Mouse (Mus musculus): ENCODE measurements around the gene Olfr577. TPM values are rescaled to one million over a fixed set of nuclear protein-coding genes. Genes with fewer than 3 reads are reported as not detected.

Gene Olfr577
- not detected in 2 replicates for polyA plus RNA-seq (2015; fragmentation: Nextera tagmentation; extraction: Ambion mirVana)

DNA sequence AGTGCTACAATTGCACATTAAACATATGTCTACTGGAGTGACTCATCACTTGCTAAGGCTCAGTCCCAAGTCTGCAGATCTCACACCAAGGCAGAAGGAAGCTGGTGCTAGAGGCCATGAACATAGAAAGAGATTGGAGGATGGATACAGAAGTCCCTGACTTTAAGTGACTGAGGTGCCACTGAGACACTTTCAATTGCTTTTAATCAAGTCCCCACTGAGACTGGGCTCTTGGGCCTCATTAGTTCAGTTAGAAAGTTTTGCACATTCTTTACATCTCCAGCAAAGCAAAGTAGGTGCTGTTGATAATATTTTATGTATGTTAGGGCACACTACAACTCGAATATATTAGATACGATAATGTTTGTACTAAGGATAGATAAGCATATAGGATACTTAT lies at the start of gene Olfr577:
Olfr577 (minus strand) TSS at position 101 of the 400 bp plus-strand sequence.
- Histone ChIP-seq H3K36me3 (ENCODE audit: poor library complexity, severe bottlenecking) (no peaks in the 10 kb centered on the region), H3K27ac (no peak within 1 kb of the TSS), H3K9me3 (replicated peaks) (no peaks in the 10 kb centered on the region), H3K9ac (no peak within 1 kb of the TSS), H3K27me3 (no peaks in the 10 kb centered on the region), H3K4me2 (no peak within 1 kb of the TSS), H3K4me3 (no peak within 1 kb of the TSS), H3K4me1 (no peaks in the 10 kb centered on the region)
- ATAC-seq = no peak
- 92% methylated on average over 2 of the region's 2 CpGs for WGBS

- H3K27ac ChIP-seq = no peak within 1 kb of the TSS
- H3K4me2 ChIP-seq = no peak within 1 kb of the TSS
- no peaks in the 10 kb centered on the region for H3K4me1 ChIP-seq
- no peaks in the 10 kb centered on the region for H3K36me3 ChIP-seq (ENCODE audit: poor library complexity, severe bottlenecking)
- H3K9ac ChIP-seq = no peak within 1 kb of the TSS
- H3K27me3 ChIP-seq = no peaks in the 10 kb centered on the region
- H3K4me3 ChIP-seq = no peak within 1 kb of the TSS
- no peak for ATAC-seq
- WGBS = 78% methylated on average over 3 of the region's 3 CpGs
- no peaks in the 10 kb centered on the region for H3K9me3 ChIP-seq (replicated peaks)
Measured at GRCm38 (mm10) chr7:102989224-102989623, 13.5 kb upstream of the Olfr577 start, which contains the start of gene Olfr578. Gene Olfr578 (minus strand): TSS chr7:102989324.

- Histone ChIP-seq H3K4me1 (no peaks in the 10 kb centered on the region), H3K4me2 (no peak overlapping the region), H3K4me3 (no peak overlapping the region), H3K9ac (no peak overlapping the region), H3K27me3 (no peaks in the 10 kb centered on the region), H3K9me3 (replicated peaks) (no peaks in the 10 kb centered on the region), H3K36me3 (ENCODE audit: poor library complexity, severe bottlenecking) (no peaks in the 10 kb centered on the region), H3K27ac (no peak overlapping the region)
- ATAC-seq = no peak
- 48% methylated on average over 1 of the region's 1 CpGs for WGBS
Measured at GRCm38 (mm10) chr7:102974399-102974798, 1.3 kb downstream of the Olfr577 start.

- Histone ChIP-seq H3K27ac (no peak within 1 kb of the TSS), H3K4me1 (no peaks in the 10 kb centered on the region), H3K4me3 (no peak within 1 kb of the TSS), H3K9me3 (replicated peaks) (no peaks in the 10 kb centered on the region), H3K9ac (no peak within 1 kb of the TSS), H3K36me3 (ENCODE audit: poor library complexity, severe bottlenecking) (no peaks in the 10 kb centered on the region), H3K4me2 (no peak within 1 kb of the TSS), H3K27me3 (no peaks in the 10 kb centered on the region)
- 73% methylated on average over 2 of the region's 2 CpGs for WGBS
- no peak for ATAC-seq
Measured at GRCm38 (mm10) chr7:102962360-102962759, 13.4 kb downstream of the Olfr577 start, which contains the start of gene Olfr576. Gene Olfr576 (plus strand): TSS chr7:102962660.

DNA sequence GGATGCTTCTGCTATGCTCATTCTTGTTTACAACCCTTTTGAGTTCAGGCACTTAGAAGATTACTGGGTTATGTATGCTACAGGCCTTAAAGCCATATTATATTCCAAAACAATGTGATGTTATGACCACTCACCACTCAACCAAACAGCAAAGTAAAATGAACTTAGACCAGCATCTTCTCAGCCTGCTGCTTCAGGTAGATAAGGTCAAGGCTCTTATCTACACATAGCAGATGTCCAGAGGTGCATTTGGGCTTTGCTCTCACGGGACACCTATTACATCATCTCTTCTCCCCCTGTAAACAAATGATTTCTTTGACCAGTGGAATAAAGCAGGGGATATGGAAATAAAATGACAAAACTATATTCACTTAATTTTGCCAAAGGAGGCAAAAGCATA lies 17.1 kb downstream of the Olfr577 start, which contains the start of gene Olfr575:
Olfr575 (minus strand) TSS at position 183 of the 400 bp plus-strand sequence.
- no peak for ATAC-seq
- Histone ChIP-seq H3K27ac (no peak within 1 kb of the TSS), H3K4me2 (no peak within 1 kb of the TSS), H3K36me3 (ENCODE audit: poor library complexity, severe bottlenecking) (no peaks in the 10 kb centered on the region), H3K4me3 (no peak within 1 kb of the TSS), H3K27me3 (no peaks in the 10 kb centered on the region), H3K9ac (no peak within 1 kb of the TSS), H3K4me1 (no peaks in the 10 kb centered on the region), H3K9me3 (replicated peaks) (no peaks in the 10 kb centered on the region)
- 78% methylated on average over 1 of the region's 1 CpGs for WGBS

DNA sequence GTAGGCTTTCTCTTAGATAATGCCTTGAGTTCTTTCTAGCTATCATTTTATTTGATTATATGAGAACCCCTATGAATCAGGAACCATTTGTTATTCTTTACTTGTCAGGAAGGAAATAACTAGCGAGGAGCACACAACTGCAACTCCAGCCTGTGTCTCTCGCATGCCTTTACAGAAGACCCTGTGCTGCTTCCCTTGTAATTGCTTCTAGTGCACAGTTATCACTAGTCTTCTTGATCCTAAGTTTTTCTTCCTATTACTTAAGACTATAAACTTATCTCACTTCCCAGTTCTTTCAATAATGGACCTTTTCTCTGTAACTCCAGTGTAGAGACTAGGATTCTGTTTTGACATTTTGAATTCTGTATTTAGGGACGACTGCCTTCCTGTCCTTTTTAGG lies 17.6 kb downstream of the Olfr577 start:
- H3K27ac ChIP-seq = no peak overlapping the region
- WGBS = 80% methylated on average over 3 of the region's 3 CpGs
- no peak overlapping the region for H3K4me2 ChIP-seq
- no peaks in the 10 kb centered on the region for H3K4me1 ChIP-seq
- H3K9ac ChIP-seq = no peak overlapping the region
- no peak for ATAC-seq
- H3K4me3 ChIP-seq = no peak overlapping the region
- no peaks in the 10 kb centered on the region for H3K27me3 ChIP-seq
- no peaks in the 10 kb centered on the region for H3K36me3 ChIP-seq (ENCODE audit: poor library complexity, severe bottlenecking)
- no peaks in the 10 kb centered on the region for H3K9me3 ChIP-seq (replicated peaks)

GRCm38 (mm10) chr7:102950732-102951131 lies 25.0 kb downstream of the Olfr577 start:
- no peak overlapping the region for H3K9ac ChIP-seq
- no peak overlapping the region for H3K4me2 ChIP-seq
- no peaks in the 10 kb centered on the region for H3K27me3 ChIP-seq
- no peak overlapping the region for H3K4me3 ChIP-seq
- no peak overlapping the region for H3K27ac ChIP-seq
- H3K36me3 ChIP-seq (ENCODE audit: poor library complexity, severe bottlenecking) = no peaks in the 10 kb centered on the region
- ATAC-seq = no peak
- 74% methylated on average over 1 of the region's 1 CpGs for WGBS
- H3K9me3 ChIP-seq (replicated peaks) = no peaks in the 10 kb centered on the region
- H3K4me1 ChIP-seq = no peaks in the 10 kb centered on the region

DNA sequence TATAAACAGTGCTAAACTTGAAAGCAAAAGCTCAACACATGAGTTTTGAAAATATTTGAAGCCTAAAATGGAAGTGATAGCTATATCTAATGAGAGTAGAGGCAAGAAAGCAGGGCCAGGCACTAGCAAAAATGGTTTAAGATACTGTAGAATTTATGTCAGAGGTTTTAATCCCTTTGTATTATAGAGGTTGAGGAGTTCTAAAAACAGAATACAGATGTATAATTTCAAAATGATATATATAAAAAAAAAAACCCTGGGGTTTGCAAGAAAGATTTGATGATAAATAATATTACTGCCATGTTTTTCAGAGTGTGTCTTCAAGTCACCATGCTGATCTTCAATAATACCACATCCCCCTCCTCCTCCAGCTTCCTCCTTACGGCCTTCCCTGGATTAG lies 27.6 kb downstream of the Olfr577 start, which contains the start of gene Olfr574:
Olfr574 (plus strand) TSS at position 301 of the 400 bp plus-strand sequence.
- Histone ChIP-seq H3K4me2 (no peak within 1 kb of the TSS), H3K4me3 (no peak within 1 kb of the TSS), H3K36me3 (ENCODE audit: poor library complexity, severe bottlenecking) (no peaks in the 10 kb centered on the region), H3K9ac (no peak within 1 kb of the TSS), H3K4me1 (no peaks in the 10 kb centered on the region), H3K9me3 (replicated peaks) (no peaks in the 10 kb centered on the region), H3K27ac (no peak within 1 kb of the TSS), H3K27me3 (no peaks in the 10 kb centered on the region)
- WGBS = 97% methylated on average over 1 of the region's 1 CpGs
- no peak for ATAC-seq

DNA sequence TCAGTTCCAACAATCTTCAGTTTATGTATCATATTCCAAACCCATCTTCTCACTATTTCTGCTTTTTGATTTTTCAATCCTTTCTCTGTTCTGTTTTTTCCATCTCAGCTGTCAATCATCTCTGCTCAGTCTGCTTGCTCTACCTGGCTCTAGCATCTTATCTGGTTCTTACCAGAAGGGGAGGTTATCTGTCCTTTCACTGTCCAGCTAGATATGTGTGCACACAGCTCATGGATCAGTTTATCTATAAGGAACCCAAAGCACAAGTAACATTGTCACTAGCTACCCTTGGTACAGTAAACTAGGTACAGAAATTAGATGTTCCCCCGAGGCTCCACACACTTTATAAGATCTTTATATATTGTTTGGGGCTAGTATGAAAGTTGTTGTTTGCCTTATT lies 32.3 kb downstream of the Olfr577 start:
- 88% methylated on average over 1 of the region's 1 CpGs for WGBS
- no peaks in the 10 kb centered on the region for H3K9me3 ChIP-seq (replicated peaks)
- no peak for ATAC-seq
- no peaks in the 10 kb centered on the region for H3K4me1 ChIP-seq
- H3K36me3 ChIP-seq (ENCODE audit: poor library complexity, severe bottlenecking) = no peaks in the 10 kb centered on the region
- no peak overlapping the region for H3K4me2 ChIP-seq
- H3K9ac ChIP-seq = no peak overlapping the region
- no peaks in the 10 kb centered on the region for H3K27me3 ChIP-seq
- no peak overlapping the region for H3K27ac ChIP-seq
- no peak overlapping the region for H3K4me3 ChIP-seq

DNA sequence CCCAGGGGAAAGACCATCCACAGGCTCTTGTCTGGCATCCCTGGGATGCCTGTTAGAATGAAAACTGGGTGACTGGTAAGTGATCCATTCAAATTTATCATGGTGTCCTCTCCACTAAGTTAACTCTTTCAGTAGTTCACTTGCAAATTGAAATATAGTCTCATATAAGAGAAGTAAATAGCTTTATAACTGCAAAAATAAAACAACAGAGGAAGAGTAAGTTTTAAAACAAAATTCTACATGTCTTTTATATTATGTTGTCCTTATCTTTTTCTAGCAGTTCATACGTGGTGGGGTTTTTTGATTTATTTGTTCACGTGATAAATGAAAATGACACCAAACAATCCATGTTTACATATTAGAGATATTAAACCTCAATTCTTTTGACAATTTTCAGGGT lies 33.3 kb downstream of the Olfr577 start, which contains the start of gene Olfr573-ps1:
Olfr573-ps1 (minus strand) TSS at position 101 of the 400 bp plus-strand sequence.
- no peak for ATAC-seq
- Histone ChIP-seq H3K27ac (no peak within 1 kb of the TSS), H3K4me2 (no peak within 1 kb of the TSS), H3K4me1 (no peaks in the 10 kb centered on the region), H3K4me3 (no peak within 1 kb of the TSS), H3K27me3 (no peaks in the 10 kb centered on the region), H3K36me3 (ENCODE audit: poor library complexity, severe bottlenecking) (no peaks in the 10 kb centered on the region), H3K9me3 (replicated peaks) (no peaks in the 10 kb centered on the region), H3K9ac (no peak within 1 kb of the TSS)
- WGBS = 95% methylated on average over 2 of the region's 2 CpGs

DNA sequence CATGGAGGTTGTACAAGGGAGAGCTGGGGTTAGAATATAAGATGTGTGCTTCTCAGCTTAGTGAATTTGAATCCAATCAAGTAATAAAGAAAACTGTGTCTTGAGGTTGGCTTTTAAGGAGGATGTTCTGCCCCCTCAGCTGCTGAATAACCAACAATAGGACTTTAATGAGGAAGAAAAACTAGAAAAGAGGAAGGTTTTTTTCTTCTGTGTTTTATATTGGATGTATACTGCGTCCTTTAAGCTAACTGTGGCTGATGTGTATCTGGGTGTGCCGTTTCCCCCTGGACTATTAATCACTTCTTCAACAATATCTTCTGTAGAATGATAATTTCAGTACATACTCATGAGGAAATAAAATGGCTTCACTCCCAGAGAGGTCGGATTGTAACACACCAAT lies 48.6 kb downstream of the Olfr577 start:
- H3K4me3 ChIP-seq = no peak overlapping the region
- no peaks in the 10 kb centered on the region for H3K9me3 ChIP-seq (replicated peaks)
- no peak overlapping the region for H3K9ac ChIP-seq
- no peaks in the 10 kb centered on the region for H3K27me3 ChIP-seq
- ATAC-seq = no peak
- no peaks in the 10 kb centered on the region for H3K4me1 ChIP-seq
- no peak overlapping the region for H3K27ac ChIP-seq
- H3K4me2 ChIP-seq = no peak overlapping the region
- H3K36me3 ChIP-seq (ENCODE audit: poor library complexity, severe bottlenecking) = no peaks in the 10 kb centered on the region
- 77% methylated on average over 3 of the region's 3 CpGs for WGBS

DNA sequence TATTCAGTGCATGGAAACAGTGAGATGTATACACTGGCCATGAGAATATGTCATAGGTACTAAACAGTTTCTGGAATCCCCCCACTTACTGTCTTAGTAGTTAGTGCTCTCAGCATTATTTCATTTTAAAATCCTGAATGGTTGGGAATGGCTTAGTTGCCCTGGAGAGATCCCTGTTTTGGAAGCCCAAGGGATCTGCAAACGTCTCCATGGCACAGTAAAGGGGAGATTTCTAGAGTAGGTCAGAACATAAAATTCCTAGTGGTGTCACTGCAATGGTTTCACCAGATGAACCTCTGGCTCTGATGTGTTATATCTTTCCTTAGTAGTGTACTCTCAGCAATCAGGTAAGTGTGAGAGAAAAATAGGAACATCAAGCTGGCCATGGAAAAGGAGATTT lies 51.6 kb downstream of the Olfr577 start, which contains the start of gene Olfr572:
Olfr572 (plus strand) TSS at position 301 of the 400 bp plus-strand sequence.
- H3K27me3 ChIP-seq = no peaks in the 10 kb centered on the region
- H3K4me3 ChIP-seq = no peak within 1 kb of the TSS
- H3K9ac ChIP-seq = no peak within 1 kb of the TSS
- no peaks in the 10 kb centered on the region for H3K36me3 ChIP-seq (ENCODE audit: poor library complexity, severe bottlenecking)
- H3K4me2 ChIP-seq = no peak within 1 kb of the TSS
- H3K27ac ChIP-seq = no peak within 1 kb of the TSS
- ATAC-seq = no peak
- WGBS = 72% methylated on average over 1 of the region's 1 CpGs
- no peaks in the 10 kb centered on the region for H3K9me3 ChIP-seq (replicated peaks)
- no peaks in the 10 kb centered on the region for H3K4me1 ChIP-seq
